Mouse (Mus musculus) liver, embryonic 13.5 days (tissue): Measurements from ENCODE around the gene Manba. TPM values are rescaled to one million over a fixed set of nuclear protein-coding genes. Genes with fewer than 3 reads are reported as not detected.

Source experiments
- ATAC-seq: fragments of 200-750 bp; cut with Nextera tagmentation; 2 replicates; pipeline ENCODE4 v1.8.0; 2017; ENCODE audit warnings: low read depth, mild to moderate bottlenecking, moderate number of reproducible peaks, moderate library complexity
- DNase-seq: peaks from one replicate; pipeline ENCODE4 v3.0.0; 2022
- H3K27ac ChIP-seq: fragments of 300-500 bp; sonication (generic); 2 replicates; pipeline ENCODE4 v1.5.1; 2015; ENCODE audit warnings: moderate library complexity, mild to moderate bottlenecking, inconsistent platforms
- H3K27me3 ChIP-seq: fragments of 300-500 bp; sonication (generic); 2 replicates; pipeline ENCODE4 v1.6.1; 2015; ENCODE audit warnings: mild to moderate bottlenecking, inconsistent platforms
- H3K36me3 ChIP-seq: fragments of 300-500 bp; sonication (generic); 2 replicates; pipeline ENCODE4 v1.6.1; 2015; ENCODE audit warnings: mild to moderate bottlenecking, inconsistent platforms
- H3K4me1 ChIP-seq: fragments of 300-500 bp; sonication (generic); replicated peaks from 2 replicates; pipeline ENCODE4 v1.6.1; 2015; ENCODE audit warnings: inconsistent platforms
- H3K4me2 ChIP-seq: fragments of 300-500 bp; sonication (generic); 2 replicates; pipeline ENCODE4 v1.6.1; 2015; ENCODE audit warnings: inconsistent platforms, mild to moderate bottlenecking, moderate library complexity
- H3K4me3 ChIP-seq: fragments of 300-500 bp; sonication (generic); replicated peaks from 2 replicates; pipeline ENCODE4 v1.5.1; 2015; ENCODE audit warnings: mild to moderate bottlenecking, inconsistent platforms
- H3K9ac ChIP-seq: fragments of 300-500 bp; sonication (generic); 2 replicates; pipeline ENCODE4 v1.6.1; 2015; ENCODE audit warnings: mild to moderate bottlenecking, inconsistent platforms
- H3K9me3 ChIP-seq: fragments of 300-500 bp; sonication (generic); replicated peaks from 2 replicates; pipeline ENCODE4 v1.6.1; 2016; ENCODE audit warnings: inconsistent platforms
- WGBS: fragments of 180-500 bp; shearing (Covaris S2); methylation state at CpG from one replicate; pipeline ENCODE4 v1.1.7; 2015; ENCODE audit not compliant: insufficient replicate concordance; 5-methylcytosine and 5-hydroxymethylcytosine counted together
- polyA plus RNA-seq: library from polyadenylated mRNA; unstranded; fragments of >200 nt; fragmentation: Nextera tagmentation; extraction: Ambion mirVana; gene quantifications from 2 replicates; pipeline ENCODE4 v1.2.1, GENCODE M21; 2015

The Manba gene
- polyA plus RNA-seq, 1 experiment from 2014 or later = 4.9 TPM

DNA sequence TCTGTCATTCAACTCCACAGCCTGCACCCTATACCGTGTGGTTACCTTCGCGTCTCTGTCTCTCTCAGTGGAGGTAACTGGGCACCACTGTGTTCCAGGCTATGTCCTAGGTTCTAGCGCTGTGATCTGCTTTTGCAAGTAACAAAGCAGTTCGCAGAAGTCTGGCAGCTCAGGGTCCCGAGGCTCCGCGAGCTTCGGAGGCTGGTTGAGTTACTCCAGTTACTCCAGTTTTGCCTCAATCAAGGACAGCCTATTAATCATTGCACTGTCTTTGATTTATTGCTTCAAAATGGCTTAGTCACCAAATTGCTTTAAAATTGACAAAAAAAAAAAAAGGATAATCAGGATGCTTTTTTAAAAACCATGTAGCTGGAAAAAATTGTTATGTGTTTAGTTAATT lies 79.3 kb downstream of the Manba start:
- Histone ChIP-seq H3K9ac (no peak overlapping the region), H3K4me3 (no peak overlapping the region), H3K4me1 (peaks cover 7% of the 10 kb centered on the region), H3K4me2 (no peak overlapping the region), H3K36me3 (no peaks in the 10 kb centered on the region), H3K27me3 (no peaks in the 10 kb centered on the region), H3K27ac (no peak overlapping the region), H3K9me3 (no peaks in the 10 kb centered on the region)
- no peak for DNase-seq
- WGBS = 79% methylated on average over 9 of the region's 9 CpGs
- no peak for ATAC-seq

DNA sequence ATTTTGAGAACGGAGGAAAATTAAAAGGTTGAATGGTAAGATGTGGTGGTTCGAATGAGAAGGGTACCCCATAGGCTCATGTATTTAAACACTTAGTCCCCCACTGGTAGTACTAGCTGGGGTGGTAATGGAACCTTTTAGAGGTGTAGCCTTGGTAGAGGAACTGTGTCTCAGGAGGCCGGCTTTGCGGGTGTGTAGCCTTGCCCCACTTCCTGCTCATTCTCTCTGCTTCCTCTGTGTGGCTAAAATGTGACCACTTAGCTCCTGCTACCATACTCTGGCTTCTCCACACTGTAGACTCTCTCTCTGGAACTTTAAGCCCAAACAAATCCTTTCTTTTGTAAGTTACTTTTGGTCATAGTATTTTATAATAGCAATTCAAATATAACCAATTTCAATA lies 79.9 kb downstream of the Manba start:
- Histone ChIP-seq H3K27ac (no peak overlapping the region), H3K36me3 (0 out of 2 replicates have a peak, but pooled peaks cover under 1% of the 10 kb centered on the region), H3K4me2 (no peak overlapping the region), H3K4me3 (no peak overlapping the region), H3K9me3 (no peaks in the 10 kb centered on the region), H3K27me3 (no peaks in the 10 kb centered on the region), H3K9ac (no peak overlapping the region), H3K4me1 (peaks cover 7% of the 10 kb centered on the region)
- ATAC-seq (no peak), DNase-seq (no peak)
- 44% methylated on average over 4 of the region's 4 CpGs for WGBS

DNA sequence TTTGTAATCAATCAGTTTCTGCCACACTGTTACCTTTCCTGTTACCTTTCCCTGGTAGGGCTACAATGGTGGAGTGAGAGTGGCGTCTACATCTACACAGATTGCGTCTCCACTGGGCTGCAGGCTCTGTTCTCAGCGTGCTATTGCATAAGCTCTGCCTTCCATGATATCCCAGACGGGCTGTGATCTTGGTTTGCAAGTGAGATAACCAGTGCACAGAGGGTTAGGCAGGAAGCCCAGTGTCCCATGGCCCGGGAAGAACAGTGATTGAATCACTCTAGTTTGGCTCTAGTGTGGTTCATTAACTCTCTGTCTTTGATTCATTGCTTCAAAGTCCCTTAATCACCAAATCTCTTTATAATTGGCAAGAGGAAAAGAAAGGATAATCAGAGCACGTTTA lies 82.5 kb downstream of the Manba start:
- Histone ChIP-seq H3K4me2 (no peak overlapping the region), H3K36me3 (0 out of 2 replicates have a peak, but pooled peaks cover 4% of the 10 kb centered on the region), H3K9ac (no peak overlapping the region), H3K9me3 (no peaks in the 10 kb centered on the region), H3K4me1 (peaks cover 7% of the 10 kb centered on the region), H3K27ac (no peak overlapping the region), H3K4me3 (no peak overlapping the region), H3K27me3 (no peaks in the 10 kb centered on the region)
- no peak for ATAC-seq
- WGBS = 50% methylated on average over 6 of the region's 6 CpGs
- DNase-seq = no peak

DNA sequence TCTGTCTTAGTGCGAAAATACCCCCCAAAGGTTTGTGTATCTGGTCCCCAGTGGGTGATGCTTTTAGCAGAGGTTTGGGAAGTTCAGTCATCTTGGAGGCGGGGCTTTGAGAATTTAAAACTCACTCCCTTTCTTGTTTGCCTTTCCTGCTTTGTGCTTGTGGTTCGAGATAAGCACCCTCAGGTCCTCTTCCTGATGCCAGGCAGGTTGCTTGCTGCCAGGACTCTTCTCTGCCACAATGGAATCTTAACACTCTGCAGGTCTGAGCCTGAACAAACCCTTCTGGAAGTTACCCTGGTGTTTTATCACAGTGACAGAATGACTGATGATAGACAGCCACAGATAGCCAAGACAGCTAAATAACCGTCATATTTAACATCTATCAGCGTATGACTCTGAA lies 83.2 kb downstream of the Manba start:
- H3K4me2 ChIP-seq = no peak overlapping the region
- DNase-seq (no peak), ATAC-seq (no peak)
- no peaks in the 10 kb centered on the region for H3K27me3 ChIP-seq
- H3K9ac ChIP-seq = no peak overlapping the region
- H3K4me1 ChIP-seq = peaks cover 7% of the 10 kb centered on the region
- H3K4me3 ChIP-seq = no peak overlapping the region
- no peaks in the 10 kb centered on the region for H3K9me3 ChIP-seq
- WGBS = 32% methylated on average over 5 of the region's 5 CpGs
- H3K27ac ChIP-seq = no peak overlapping the region
- H3K36me3 ChIP-seq = 0 out of 2 replicates have a peak, but pooled peaks cover 4% of the 10 kb centered on the region

DNA sequence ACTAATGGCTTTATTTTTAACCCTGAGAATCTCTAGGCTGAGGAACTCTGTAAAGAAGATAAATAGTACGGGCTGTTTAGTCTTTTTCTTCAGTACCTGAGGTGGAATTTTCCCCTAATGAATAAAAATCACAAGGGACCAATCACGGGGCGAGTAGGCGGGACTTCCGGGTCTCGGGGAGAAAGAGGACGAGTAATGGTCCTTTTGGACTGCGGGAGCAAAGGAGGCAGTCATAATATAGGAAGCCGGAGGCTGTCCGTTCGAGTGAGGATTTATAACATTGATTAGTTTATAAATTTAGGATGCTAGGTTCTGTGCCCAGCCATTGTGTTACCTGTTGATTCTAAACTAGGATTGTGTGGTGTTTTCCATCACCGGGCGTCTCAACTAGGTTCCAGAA lies 86.1 kb downstream of the Manba start:
- Histone ChIP-seq H3K27ac (no peak overlapping the region), H3K36me3 (0 out of 2 replicates have a peak, but pooled peaks cover 4% of the 10 kb centered on the region), H3K4me2 (no peak overlapping the region), H3K9ac (no peak overlapping the region), H3K4me1 (peaks cover 7% of the 10 kb centered on the region), H3K9me3 (no peaks in the 10 kb centered on the region), H3K27me3 (no peaks in the 10 kb centered on the region), H3K4me3 (no peak overlapping the region)
- no peak for DNase-seq
- ATAC-seq = no peak
- WGBS = 72% methylated on average over 13 of the region's 13 CpGs

DNA sequence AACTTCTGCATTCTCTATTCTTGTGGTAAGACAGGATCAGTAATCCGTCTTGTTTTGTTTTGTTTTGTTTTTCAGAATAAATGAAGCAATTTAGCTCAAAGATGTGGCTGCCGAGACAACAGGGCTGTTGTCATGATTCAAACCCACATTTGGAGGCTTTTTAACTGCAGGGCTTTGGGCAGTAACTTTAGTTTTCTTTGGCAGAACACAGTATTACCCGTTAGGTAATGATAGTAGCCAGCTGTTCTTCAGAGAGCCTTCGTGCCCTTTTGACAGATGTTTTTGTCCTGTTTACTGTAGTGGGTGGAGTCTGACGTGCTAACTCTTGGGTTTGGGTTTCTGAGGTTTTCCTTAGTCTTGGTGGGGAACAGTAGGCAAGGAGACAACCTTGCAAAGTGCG lies 87.6 kb downstream of the Manba start:
- DNase-seq (no peak), ATAC-seq (no peak)
- Histone ChIP-seq H3K4me3 (no peak overlapping the region), H3K9ac (no peak overlapping the region), H3K4me2 (no peak overlapping the region), H3K36me3 (0 out of 2 replicates have a peak, but pooled peaks cover 4% of the 10 kb centered on the region), H3K27me3 (no peaks in the 10 kb centered on the region), H3K4me1 (peaks cover 7% of the 10 kb centered on the region), H3K27ac (no peak overlapping the region), H3K9me3 (no peaks in the 10 kb centered on the region)
- 38% methylated on average over 6 of the region's 6 CpGs for WGBS

DNA sequence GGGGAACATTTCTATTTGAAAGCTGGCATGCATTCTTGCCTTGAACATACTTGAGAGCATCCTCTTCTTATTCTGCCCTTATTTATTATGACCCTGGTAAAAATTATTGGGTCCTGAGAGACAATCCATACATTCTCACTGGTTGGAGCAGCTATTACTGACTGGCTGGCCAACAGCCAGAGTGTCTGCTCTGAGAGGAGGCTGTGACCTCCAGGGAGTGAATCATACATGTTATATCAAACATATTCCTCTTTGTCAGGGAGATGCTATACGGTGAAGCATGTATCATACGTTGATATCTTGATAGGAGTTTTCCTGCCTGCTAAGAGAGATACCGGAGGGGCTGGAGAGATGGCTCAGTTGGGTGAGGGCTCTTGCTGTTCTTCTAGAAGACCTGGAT lies 89.7 kb downstream of the Manba start:
- DNase-seq (no peak), ATAC-seq (no peak)
- no peaks in the 10 kb centered on the region for H3K4me1 ChIP-seq
- H3K4me2 ChIP-seq = no peak overlapping the region
- H3K4me3 ChIP-seq = no peak overlapping the region
- H3K9me3 ChIP-seq = no peaks in the 10 kb centered on the region
- no peak overlapping the region for H3K9ac ChIP-seq
- 57% methylated on average over 3 of the region's 3 CpGs for WGBS
- H3K27me3 ChIP-seq = no peaks in the 10 kb centered on the region
- no peak overlapping the region for H3K27ac ChIP-seq
- H3K36me3 ChIP-seq = 0 out of 2 replicates have a peak, but pooled peaks cover 4% of the 10 kb centered on the region

DNA sequence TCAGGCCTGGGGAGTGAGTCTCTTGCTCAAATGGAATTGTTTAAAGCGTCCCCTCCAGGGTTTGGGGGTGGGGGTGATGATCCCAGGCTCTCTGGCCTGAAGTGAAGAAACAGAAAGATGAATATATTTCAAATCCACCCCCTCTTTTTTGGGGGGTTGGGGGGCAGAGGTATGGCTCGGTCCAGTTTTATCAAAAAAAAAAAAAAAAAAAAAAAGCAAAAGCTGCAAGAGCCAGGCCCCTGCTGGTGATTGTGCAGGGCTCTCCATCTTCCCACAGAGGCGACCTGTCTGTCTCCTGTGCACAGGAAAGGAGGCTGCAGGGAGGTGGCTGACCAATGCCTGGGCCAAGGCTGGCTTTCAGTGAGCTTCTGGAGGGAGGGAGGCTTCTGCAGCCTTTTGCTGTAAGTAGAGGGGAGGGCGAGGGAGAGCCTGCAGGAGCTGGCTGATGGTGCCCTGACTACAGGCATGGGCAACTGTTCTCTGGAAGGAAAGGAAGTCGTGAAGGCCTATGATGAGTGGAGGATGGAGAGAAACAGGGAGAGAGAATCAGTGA lies 93.3 kb downstream of the Manba start:
- Histone ChIP-seq H3K9ac (no peak overlapping the region), H3K27me3 (no peaks in the 10 kb centered on the region), H3K27ac (no peak overlapping the region), H3K4me3 (no peak overlapping the region), H3K4me2 (no peak overlapping the region), H3K36me3 (no peaks in the 10 kb centered on the region), H3K9me3 (no peaks in the 10 kb centered on the region), H3K4me1 (peaks cover 3% of the 10 kb centered on the region; the same call in 1 of the 2 replicates)
- DNase-seq = no peak
- WGBS = 44% methylated on average over 5 of the region's 5 CpGs
- ATAC-seq = no peak

DNA sequence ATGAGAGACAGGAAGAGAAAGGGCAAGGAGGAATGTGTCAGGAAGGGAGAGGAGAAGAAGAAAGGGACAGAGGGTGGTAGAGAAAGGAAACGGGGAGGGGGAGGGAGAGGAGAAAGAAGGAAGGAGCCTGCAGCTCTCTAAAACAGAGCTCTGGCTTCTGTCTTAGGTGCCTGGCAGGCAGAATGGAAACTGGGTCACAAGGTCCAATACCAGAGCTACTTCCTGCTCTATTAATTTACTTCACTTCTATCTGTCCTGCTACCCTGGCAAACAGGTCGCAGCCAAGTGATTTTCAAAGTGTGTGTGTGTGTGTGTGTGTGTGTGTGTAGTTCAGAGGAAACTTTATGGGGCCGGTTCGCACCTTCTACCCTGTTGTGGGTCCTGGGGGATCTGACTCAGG lies 93.8 kb downstream of the Manba start:
- DNase-seq (no peak), ATAC-seq (no peak)
- H3K4me3 ChIP-seq = no peak overlapping the region
- no peak overlapping the region for H3K9ac ChIP-seq
- H3K36me3 ChIP-seq = peaks cover 3% of the 10 kb centered on the region
- H3K4me2 ChIP-seq = no peak overlapping the region
- H3K4me1 ChIP-seq = peaks cover 3% of the 10 kb centered on the region; the same call in 1 of the 2 replicates
- H3K9me3 ChIP-seq = no peaks in the 10 kb centered on the region
- WGBS = 46% methylated on average over 4 of the region's 4 CpGs
- H3K27me3 ChIP-seq = no peaks in the 10 kb centered on the region
- no peak overlapping the region for H3K27ac ChIP-seq

DNA sequence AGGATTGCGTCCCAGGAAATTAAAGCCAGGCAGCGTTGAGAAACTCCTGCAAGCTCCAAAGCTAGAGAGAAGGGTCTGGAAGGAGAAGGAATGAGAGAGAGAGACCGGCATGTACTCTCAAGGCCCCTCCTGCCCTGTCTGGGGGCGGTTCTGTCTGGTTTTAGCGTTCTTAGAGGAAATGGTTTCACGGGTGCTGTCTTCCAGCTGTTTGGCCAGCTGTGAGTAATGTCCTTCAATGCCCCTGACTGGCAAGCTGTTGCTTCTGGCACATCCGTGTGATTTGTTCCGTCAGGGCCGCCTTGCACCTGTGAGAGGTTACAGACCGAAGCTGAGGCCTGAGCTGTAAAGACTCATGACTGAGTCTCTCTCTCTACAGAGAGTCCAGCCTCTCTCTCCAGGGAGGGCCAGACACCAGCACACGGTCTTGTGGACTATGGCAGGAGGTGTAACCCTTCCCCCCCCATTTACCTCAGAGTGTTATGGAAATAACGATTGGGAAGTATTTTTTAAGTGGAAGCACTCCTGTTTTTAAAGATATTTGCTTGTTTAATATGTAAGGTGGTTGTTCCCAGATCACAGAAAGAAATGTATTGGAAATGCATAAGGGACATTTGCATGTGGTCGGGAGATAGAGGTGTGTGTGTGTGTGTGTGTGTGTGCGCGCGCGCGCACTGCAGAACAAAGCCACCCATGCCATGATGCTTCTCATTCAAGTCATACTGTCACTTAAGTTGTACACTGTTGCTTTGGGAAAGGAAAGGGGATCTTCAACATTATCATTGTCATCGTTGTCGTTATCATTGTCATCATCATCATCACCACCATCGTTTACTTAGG lies 95.2 kb downstream of the Manba start:
- no peak overlapping the region for H3K27ac ChIP-seq
- H3K4me1 ChIP-seq = peaks cover 11% of the 10 kb centered on the region
- H3K36me3 ChIP-seq = peaks cover 13% of the 10 kb centered on the region
- H3K9ac ChIP-seq = no peak overlapping the region
- H3K4me2 ChIP-seq = no peak overlapping the region
- 71% methylated on average over 21 of the region's 21 CpGs for WGBS
- no peaks in the 10 kb centered on the region for H3K27me3 ChIP-seq
- H3K4me3 ChIP-seq = no peak overlapping the region
- ATAC-seq (no peak), DNase-seq (no peak)
- H3K9me3 ChIP-seq = no peaks in the 10 kb centered on the region

DNA sequence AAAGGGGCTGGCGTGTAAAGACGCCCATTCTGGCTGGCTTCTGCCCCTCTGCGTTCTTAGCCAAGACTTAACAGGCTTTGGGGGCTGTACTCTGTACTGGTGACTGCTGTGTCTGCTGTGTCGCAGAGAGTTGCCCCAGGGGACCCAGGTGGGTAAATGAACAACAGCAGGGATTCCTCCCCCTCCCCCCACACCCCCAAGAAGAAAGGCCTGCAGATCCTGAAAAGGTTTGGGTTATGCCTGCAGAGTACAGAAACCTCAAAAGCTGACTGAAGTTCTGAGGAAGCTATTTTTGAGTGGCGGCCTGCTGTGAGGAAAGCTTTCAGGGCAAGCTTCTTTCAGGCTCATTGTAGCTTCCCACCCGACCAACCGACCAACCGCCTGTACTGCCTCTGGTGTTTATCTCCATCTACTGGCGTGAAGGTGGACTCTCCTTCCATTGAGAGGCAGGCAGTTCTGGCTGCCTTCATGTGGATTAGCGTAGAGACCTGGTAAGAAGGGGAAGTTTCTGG lies 96.3 kb downstream of the Manba start:
- H3K9me3 ChIP-seq = no peaks in the 10 kb centered on the region
- no peak overlapping the region for H3K4me3 ChIP-seq
- H3K4me1 ChIP-seq = peaks cover 21% of the 10 kb centered on the region
- no peak overlapping the region for H3K27ac ChIP-seq
- DNase-seq = no peak
- peaks cover 18% of the 10 kb centered on the region for H3K36me3 ChIP-seq
- H3K9ac ChIP-seq = no peak overlapping the region
- WGBS = 29% methylated on average over 10 of the region's 10 CpGs
- ATAC-seq = no peak
- no peaks in the 10 kb centered on the region for H3K27me3 ChIP-seq
- 0 out of 2 replicates have a peak overlapping the region, but pooled peaks have one; percentile 7 for H3K4me2 ChIP-seq
